37 mouse cellular contexts compared by ENCODE assay signal in genomic region chr8:47570161-47570560, GRCm38 (mm10). TPM values are rescaled to one million over a fixed set of nuclear protein-coding genes. Genes with fewer than 3 reads are reported as not detected.
DNase-seq lines count a peak whose midpoint lies in the region; ATAC-seq and TF ChIP-seq lines count a peak whose summit lies in the region.
"Had no signal": no experiment of that assay in that cellular context is flagged by ENCODE, and none has a peak within 500 bp of the region (broad histone marks: within the 10 kb centered on the region; RNA-seq: fewer than 3 reads in every experiment).

No protein-coding gene starts in this region.

- no peaks in the 10 kb centered on the region for H3K79me2 ChIP-seq in myocyte (ENCODE audit: control insufficient read depth, insufficient read depth)

- no peak overlapping the region for H3K4me2 ChIP-seq in heart, embryonic 11.5 days
- H3K4me2 ChIP-seq in midbrain, postnatal 0 days (ENCODE audit: low read depth, low read length, poor library complexity, severe bottlenecking), result no peak overlapping the region
- no peak overlapping the region for H3K4me2 ChIP-seq in midbrain, embryonic 16.5 days (ENCODE audit: low read length)
- H3K4me2 ChIP-seq in myocyte (ENCODE audit: low read depth), result no peak overlapping the region
- H3K4me2 ChIP-seq: embryonic facial prominence, embryonic 13.5 days; heart, embryonic 13.5 days; intestine, embryonic 15.5 days; limb, embryonic 15.5 days; liver, embryonic 13.5 days; midbrain, embryonic 12.5 days; neural tube, embryonic 15.5 days had no signal

- H3K9me3 ChIP-seq in heart, embryonic 11.5 days (replicated peaks; ENCODE audit: control insufficient read depth, low read length), result no peaks in the 10 kb centered on the region
- H3K9me3 ChIP-seq in midbrain, postnatal 0 days (ENCODE audit: low read length), result no peaks in the 10 kb centered on the region
- H3K9me3 ChIP-seq in midbrain, embryonic 16.5 days (replicated peaks; ENCODE audit: control insufficient read depth, low read length, poor library complexity, severe bottlenecking), result no peaks in the 10 kb centered on the region
- H3K9me3 ChIP-seq in embryonic facial prominence, embryonic 10.5 days, result no peaks in the 10 kb centered on the region
- H3K9me3 ChIP-seq: embryonic facial prominence, embryonic 13.5 days; forebrain, embryonic 10.5 days; heart, embryonic 13.5 days; hindbrain, embryonic 10.5 days; intestine, embryonic 15.5 days; limb, embryonic 10.5 days; limb, embryonic 15.5 days; liver, embryonic 13.5 days; midbrain, embryonic 12.5 days; neural tube, embryonic 15.5 days had no signal

- TF ChIP-seq POLR2A in myocyte (IDR thresholded peaks at IDR 0.05; ENCODE audit: insufficient read length, low read depth), result no peak

- TF ChIP-seq CTCF in midbrain, postnatal 0 days (IDR thresholded peaks at IDR 0.05), result no peak

- peak; percentile 56 for DNase-seq in heart, adult 11 months
- DNase-seq in midbrain, postnatal 0 days (ENCODE audit: low spot score), result peak; percentile 24
- DNase-seq in gastrocnemius, postnatal 10 days, result peak; percentile 63
- DNase-seq in MN1 (ENCODE audit: low spot score), result no peak
- DNase-seq in embryonic facial prominence, embryonic 10.5 days (ENCODE audit: low spot score), result no peak
- DNase-seq: adrenal gland, adult 2 months; adrenal gland, postnatal 36 days; cerebellum, adult 2 months; embryo, embryonic 11 days; heart, adult 2 months; heart, postnatal 14 days; kidney, adult 9 months; kidney, postnatal 10 days; layer of hippocampus, adult 9-11 months; liver, embryonic 13.5 days; lung, adult 18-20 months; lung, postnatal 4 days; right cerebral cortex, postnatal 4 days; thymus, postnatal 4 days had no signal

- H3K4me1 ChIP-seq in heart, embryonic 11.5 days (ENCODE audit: control insufficient read depth, insufficient read depth, low read length), result no peaks in the 10 kb centered on the region
- no peaks in the 10 kb centered on the region for H3K4me1 ChIP-seq in midbrain, postnatal 0 days (ENCODE audit: insufficient read depth, low read length)
- no peaks in the 10 kb centered on the region for H3K4me1 ChIP-seq in midbrain, embryonic 16.5 days (ENCODE audit: control insufficient read depth, insufficient read depth, low read length)
- no peaks in the 10 kb centered on the region for H3K4me1 ChIP-seq in embryonic facial prominence, embryonic 10.5 days
- H3K4me1 ChIP-seq: embryonic facial prominence, embryonic 13.5 days; forebrain, embryonic 10.5 days; heart, embryonic 13.5 days; hindbrain, embryonic 10.5 days; intestine, embryonic 15.5 days; limb, embryonic 10.5 days; limb, embryonic 15.5 days; liver, embryonic 13.5 days; midbrain, embryonic 12.5 days; neural tube, embryonic 15.5 days had no signal

- H3K27ac ChIP-seq in heart, embryonic 11.5 days (ENCODE audit: low read depth, low read length), result no peak overlapping the region
- H3K27ac ChIP-seq in midbrain, postnatal 0 days (ENCODE audit: low read depth, low read length), result no peak overlapping the region
- no peak overlapping the region for H3K27ac ChIP-seq in midbrain, embryonic 16.5 days (ENCODE audit: low read length)
- no peak overlapping the region for H3K27ac ChIP-seq in embryonic facial prominence, embryonic 10.5 days (replicated peaks)
- H3K27ac ChIP-seq: embryonic facial prominence, embryonic 13.5 days; forebrain, embryonic 10.5 days; heart, adult 2 months; heart, embryonic 13.5 days; hindbrain, embryonic 10.5 days; intestine, embryonic 15.5 days; limb, embryonic 10.5 days; limb, embryonic 15.5 days; liver, embryonic 13.5 days; midbrain, embryonic 12.5 days; neural tube, embryonic 15.5 days had no signal

- H3K4me3 ChIP-seq in heart, embryonic 11.5 days (ENCODE audit: low read depth, low read length), result no peak overlapping the region
- no peak overlapping the region for H3K4me3 ChIP-seq in midbrain, postnatal 0 days (ENCODE audit: low read depth, low read length)
- H3K4me3 ChIP-seq in midbrain, embryonic 16.5 days (ENCODE audit: low read depth, low read length), result no peak overlapping the region
- no peak overlapping the region for H3K4me3 ChIP-seq in myocyte
- no peak overlapping the region for H3K4me3 ChIP-seq in embryonic facial prominence, embryonic 10.5 days
- H3K4me3 ChIP-seq: embryonic facial prominence, embryonic 13.5 days; forebrain, embryonic 10.5 days; heart, adult 2 months; heart, embryonic 13.5 days; hindbrain, embryonic 10.5 days; intestine, embryonic 15.5 days; limb, embryonic 10.5 days; limb, embryonic 15.5 days; liver, embryonic 13.5 days; megakaryocyte, embryonic 14.5 days; midbrain, embryonic 12.5 days; neural tube, embryonic 15.5 days had no signal

- H3K27me3 ChIP-seq in heart, embryonic 11.5 days (ENCODE audit: control insufficient read depth, insufficient read depth, low read length), result no peaks in the 10 kb centered on the region
- no peaks in the 10 kb centered on the region for H3K27me3 ChIP-seq in midbrain, postnatal 0 days (ENCODE audit: insufficient read depth, low read length)
- no peaks in the 10 kb centered on the region for H3K27me3 ChIP-seq in midbrain, embryonic 16.5 days (ENCODE audit: control insufficient read depth, insufficient read depth, low read depth, low read length)
- no peaks in the 10 kb centered on the region for H3K27me3 ChIP-seq in myocyte (ENCODE audit: control insufficient read depth, insufficient read depth, insufficient read length)
- no peaks in the 10 kb centered on the region for H3K27me3 ChIP-seq in embryonic facial prominence, embryonic 10.5 days (replicated peaks; ENCODE audit: low read depth, poor library complexity, severe bottlenecking)
- H3K27me3 ChIP-seq: embryonic facial prominence, embryonic 13.5 days; heart, embryonic 13.5 days; intestine, embryonic 15.5 days; limb, embryonic 15.5 days; liver, embryonic 13.5 days; megakaryocyte, embryonic 14.5 days; midbrain, embryonic 12.5 days; neural tube, embryonic 15.5 days had no signal

- ATAC-seq in heart, embryonic 11.5 days (replicated peaks; ENCODE audit: insufficient number of reproducible peaks, low FRiP score, low TSS enrichment), result no peak
- no peak for ATAC-seq in midbrain, postnatal 0 days (ENCODE audit: low FRiP score)
- no peak for ATAC-seq in midbrain, embryonic 16.5 days
- ATAC-seq: activated CD4-positive, CD25-positive, alpha-beta regulatory T cell, adult 4 months; CD4-positive, CD25-positive, alpha-beta regulatory T cell, adult 4 months; forebrain, embryonic 16.5 days; hindbrain, embryonic 16.5 days; intestine, embryonic 15.5 days; lung, postnatal 0 days had no signal

- H3K36me3 ChIP-seq in heart, embryonic 11.5 days (ENCODE audit: control insufficient read depth, insufficient read depth, low read length), result no peaks in the 10 kb centered on the region
- H3K36me3 ChIP-seq in midbrain, postnatal 0 days (ENCODE audit: insufficient read depth, low read length), result no peaks in the 10 kb centered on the region
- no peaks in the 10 kb centered on the region for H3K36me3 ChIP-seq in midbrain, embryonic 16.5 days (ENCODE audit: control insufficient read depth, insufficient read depth, low read length)
- H3K36me3 ChIP-seq in myocyte (ENCODE audit: control insufficient read depth, insufficient read depth), result no peaks in the 10 kb centered on the region
- H3K36me3 ChIP-seq in embryonic facial prominence, embryonic 10.5 days (replicated peaks), result no peaks in the 10 kb centered on the region
- H3K36me3 ChIP-seq: embryonic facial prominence, embryonic 13.5 days; forebrain, embryonic 10.5 days; heart, embryonic 13.5 days; hindbrain, embryonic 10.5 days; intestine, embryonic 15.5 days; limb, embryonic 10.5 days; limb, embryonic 15.5 days; liver, embryonic 13.5 days; midbrain, embryonic 12.5 days; neural tube, embryonic 15.5 days had no signal

- no peak overlapping the region for H3ac ChIP-seq in myocyte (ENCODE audit: control insufficient read depth, insufficient read length)

- no peak overlapping the region for H3K9ac ChIP-seq in heart, embryonic 11.5 days (ENCODE audit: low read depth, low read length)
- no peak overlapping the region for H3K9ac ChIP-seq in midbrain, postnatal 0 days (replicated peaks; ENCODE audit: low read length, poor library complexity, severe bottlenecking)
- H3K9ac ChIP-seq in midbrain, embryonic 16.5 days (ENCODE audit: low read depth, low read length), result no peak overlapping the region
- H3K9ac ChIP-seq: embryonic facial prominence, embryonic 13.5 days; heart, embryonic 13.5 days; intestine, embryonic 15.5 days; limb, embryonic 15.5 days; liver, embryonic 13.5 days; midbrain, embryonic 12.5 days; neural tube, embryonic 15.5 days had no signal

- 81% methylated on average over 6 of the region's 6 CpGs for WGBS in heart, embryonic 11.5 days (ENCODE audit: insufficient replicate concordance)
- 85% methylated on average over 6 of the region's 6 CpGs for WGBS in midbrain, postnatal 0 days
- 91% methylated on average over 6 of the region's 6 CpGs for WGBS in midbrain, embryonic 16.5 days
- 90% methylated on average over 6 of the region's 6 CpGs for WGBS in embryonic facial prominence, embryonic 10.5 days

TF ChIP-seq in myocyte, 11 proteins besides CTCF, POLR2A, EP300 and RAD21 (continues in another document):
- no peak for TF ChIP-seq USF1 (IDR thresholded peaks at IDR 0.05; ENCODE audit: low read depth)
- TF ChIP-seq CEBPB (IDR thresholded peaks at IDR 0.05; ENCODE audit: insufficient read depth, poor library complexity, severe bottlenecking), result no peak
- TF ChIP-seq MYOD1 (IDR thresholded peaks at IDR 0.05; ENCODE audit: control insufficient read depth in 1 of 3, insufficient read length in 2 of 3, low read depth in 2 of 3), result peak in 2 of 3 experiments; percentile 84 to 95
- TF ChIP-seq E2F4 (IDR thresholded peaks at IDR 0.05; ENCODE audit: insufficient read depth), result no peak
- no peak for TF ChIP-seq SRF (IDR thresholded peaks at IDR 0.05; ENCODE audit: control insufficient read depth, insufficient read length, low read depth)

RNA-seq across cellular contexts. Expression of gene Rwdd4a, which starts 36.7 kb away (rescaled TPM):
- polyA plus RNA-seq in heart, embryonic 11.5 days (2014; fragmentation: Nextera tagmentation; extraction: Ambion mirVana), result 37.9 and 42.6 TPM in 2 replicates
- 13.4 and 24.1 TPM in 2 replicates for total RNA-seq in midbrain, postnatal 0 days (2014; rRNA removed)
- 27.2 and 31.5 TPM in 2 replicates for polyA plus RNA-seq in midbrain, postnatal 0 days (2015; fragmentation: Nextera tagmentation; extraction: Ambion mirVana)
- polyA plus RNA-seq in midbrain, embryonic 16.5 days (2015; fragmentation: Nextera tagmentation; extraction: Ambion mirVana), result 29.4 and 36.0 TPM in 2 replicates
- 10 to 100 TPM; 27.1 to 27.4 TPM for total RNA-seq in gastrocnemius, postnatal 10 days (2021)
- polyA plus RNA-seq in myocyte (2012; fragmentation: generic; extraction: Trizol), result 15.5 TPM
- 47.6 and 50.4 TPM in 2 replicates for polyA plus RNA-seq in embryonic facial prominence, embryonic 10.5 days (2016; fragmentation: Nextera tagmentation; extraction: Ambion mirVana)

RNA-seq across cellular contexts. Expression of gene Trappc11, which starts 36.9 kb away (rescaled TPM):
- 25.1 and 29.3 TPM in 2 replicates for polyA plus RNA-seq in heart, embryonic 11.5 days (2014; fragmentation: Nextera tagmentation; extraction: Ambion mirVana)
- total RNA-seq in midbrain, postnatal 0 days (2014; rRNA removed), result 44.1 and 56.0 TPM in 2 replicates
- polyA plus RNA-seq in midbrain, postnatal 0 days (2015; fragmentation: Nextera tagmentation; extraction: Ambion mirVana), result 28.5 and 29.3 TPM in 2 replicates
- 41.4 and 43.6 TPM in 2 replicates for polyA plus RNA-seq in midbrain, embryonic 16.5 days (2015; fragmentation: Nextera tagmentation; extraction: Ambion mirVana)
- 10 to 100 TPM; 18.1 to 19.7 TPM for total RNA-seq in gastrocnemius, postnatal 10 days (2021)
- polyA plus RNA-seq in myocyte (2012; fragmentation: generic; extraction: Trizol), result 16.7 TPM
- 34.7 and 35.2 TPM in 2 replicates for polyA plus RNA-seq in embryonic facial prominence, embryonic 10.5 days (2016; fragmentation: Nextera tagmentation; extraction: Ambion mirVana)

Comparison
In these comparisons a context has a peak if more than half of its experiments do, and no peak if none do; other contexts are left out.
1. DNase-seq: peak in heart, adult 11 months (single experiment), midbrain, postnatal 0 days (single experiment) and gastrocnemius, postnatal 10 days (single experiment); none in MN1 (single experiment) and embryonic facial prominence, embryonic 10.5 days (single experiment).